Mouse (Mus musculus): ENCODE measurements around the gene Gm10642.

DNA sequence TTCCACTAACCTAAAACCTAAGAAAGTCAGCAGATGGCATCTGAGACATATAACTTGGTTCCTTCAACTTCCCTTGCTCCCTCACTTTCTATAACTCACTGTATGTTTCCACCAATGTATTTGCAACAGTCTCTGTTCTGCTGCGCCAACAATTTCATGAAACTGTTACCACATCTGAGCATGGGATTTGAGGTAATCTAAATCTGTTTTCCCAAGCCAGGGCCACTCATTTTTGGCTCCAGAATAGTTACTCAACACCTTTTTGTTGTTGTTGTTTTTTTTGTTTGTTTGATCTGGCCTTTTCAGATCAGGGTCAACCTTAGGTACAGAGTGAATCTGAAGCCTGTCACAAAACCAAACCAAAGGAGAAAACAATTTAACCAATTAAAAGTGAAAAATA is 5.1 kb upstream of the Gm10642 start:
- TF ChIP-seq POLR2A (IDR thresholded peaks at IDR 0.05; ENCODE audit: insufficient read depth, low read depth, low read length) = no peak
- no peak for TF ChIP-seq EP300 (IDR thresholded peaks at IDR 0.05; ENCODE audit: insufficient read depth, low read depth, low read length)
